Mouse (Mus musculus): ENCODE results near the gene Kdm6b.

Kdm6b gene

GRCm38 (mm10) chr11:69413221-69414181 lies at the start of gene Kdm6b:
TSS of gene Kdm6b (minus strand) at chr11:69413675.
- no peak for DNase-seq

DNA sequence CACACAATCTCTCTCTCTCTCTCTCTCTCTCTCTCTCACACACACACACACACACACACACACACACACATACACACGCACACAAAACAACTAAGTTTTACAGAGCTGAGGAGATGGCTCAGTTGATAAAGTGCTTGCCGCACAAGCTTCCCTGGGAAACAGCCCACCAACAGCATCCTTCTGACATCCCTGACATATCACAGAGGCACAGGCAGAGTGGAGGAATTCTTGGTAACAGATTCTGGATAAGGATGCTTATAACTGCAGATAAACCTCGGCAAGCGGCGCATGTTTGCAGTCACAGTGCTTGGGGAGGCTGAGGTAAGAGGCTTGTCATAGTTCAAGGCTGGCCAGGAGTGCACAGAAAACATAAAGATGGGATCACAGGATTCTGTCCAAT lies 48.1 kb upstream of the Kdm6b start:
- DNase-seq: no peak

GRCm38 (mm10) chr11:69459883-69460282 lies 46.4 kb upstream of the Kdm6b start:
- DNase-seq: no peak

DNA sequence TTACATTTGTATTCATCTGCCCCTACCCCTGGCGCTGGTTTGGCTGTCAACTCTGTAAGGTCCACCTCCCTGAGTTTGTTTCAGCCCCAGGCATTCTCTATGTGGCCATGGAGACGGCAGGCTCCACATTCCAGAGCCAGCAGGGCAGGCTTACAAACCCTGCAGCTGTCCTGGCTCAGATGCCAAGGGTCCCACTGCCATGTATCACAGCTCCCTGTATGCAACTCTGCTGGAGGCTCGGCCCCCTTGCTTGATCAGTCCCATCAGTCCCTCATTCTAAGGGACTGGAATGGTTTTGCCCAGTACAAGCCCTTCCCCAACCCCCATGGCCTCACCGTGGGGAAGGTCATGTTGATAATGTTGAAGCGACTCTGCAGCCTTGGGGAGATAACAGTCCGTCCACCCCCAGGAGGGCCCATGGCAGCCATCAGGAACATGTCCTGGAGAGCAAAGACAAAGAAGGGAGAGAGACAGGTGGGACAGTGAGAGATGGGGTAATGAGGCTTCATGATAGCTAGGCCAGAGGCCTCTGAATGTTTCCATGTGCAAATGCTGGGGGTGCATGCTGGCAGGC lies 43.6 kb upstream of the Kdm6b start:
- no peak for DNase-seq

DNA sequence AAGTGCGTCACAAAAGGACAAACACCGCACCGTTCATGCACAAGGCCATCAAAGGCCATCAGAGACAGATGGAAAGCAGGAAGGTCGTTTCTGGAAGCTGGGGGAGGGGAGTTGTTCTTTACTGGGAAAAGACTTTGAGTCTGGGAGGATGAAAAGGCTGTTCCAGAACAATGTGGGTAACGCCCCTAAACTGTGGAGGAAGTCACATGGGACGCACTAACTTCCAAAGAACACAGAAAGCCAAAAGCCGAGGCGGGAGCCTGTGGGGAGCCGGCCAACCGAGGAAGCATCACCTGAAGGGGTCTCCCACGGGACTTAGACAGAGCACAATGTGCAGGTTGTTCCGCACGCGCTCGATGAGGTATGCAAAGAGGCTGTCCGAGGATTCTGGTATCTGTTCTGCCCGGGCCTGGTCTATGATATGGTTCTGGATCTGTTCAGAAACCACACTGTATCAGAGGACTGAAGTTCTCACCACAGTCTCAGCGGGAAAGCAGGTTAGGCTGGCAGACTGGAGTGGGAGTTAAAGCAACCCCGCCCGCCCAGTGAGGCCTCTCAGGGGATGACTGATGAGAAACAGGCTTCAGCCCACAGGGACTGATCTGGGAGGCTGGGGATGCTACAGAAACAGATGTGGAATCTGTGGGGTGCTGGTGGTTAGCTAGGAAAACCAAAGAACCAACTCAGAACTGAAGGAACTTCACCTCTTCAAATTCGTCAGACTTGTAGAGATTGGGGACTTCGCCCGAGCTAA lies 38.8 kb upstream of the Kdm6b start:
- peak; percentile 23 for DNase-seq

- DNase-seq: no peak
Measured at GRCm38 (mm10) chr11:69447299-69447698, 33.8 kb upstream of the Kdm6b start.

DNA sequence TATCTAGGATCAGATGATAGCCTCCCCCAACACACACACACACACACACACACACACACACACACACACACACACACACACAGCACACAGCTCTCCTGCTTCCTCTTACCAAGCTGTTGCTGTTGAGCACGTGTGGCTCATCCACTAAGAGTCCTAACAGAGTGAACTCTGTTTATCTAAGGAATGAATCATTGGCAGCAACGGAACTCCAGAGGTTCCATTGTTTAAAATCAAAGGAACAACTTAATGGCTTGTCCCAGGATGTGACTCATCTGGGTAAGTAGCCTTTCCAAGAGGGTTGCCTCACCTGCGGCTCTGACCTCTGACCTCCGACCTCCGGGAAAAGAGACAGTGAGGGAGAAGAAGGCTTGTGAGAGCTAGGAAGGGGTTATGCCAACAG lies 29.9 kb upstream of the Kdm6b start:
- no peak for DNase-seq

GRCm38 (mm10) chr11:69437291-69437690 lies 23.8 kb upstream of the Kdm6b start:
- no peak for DNase-seq

DNA sequence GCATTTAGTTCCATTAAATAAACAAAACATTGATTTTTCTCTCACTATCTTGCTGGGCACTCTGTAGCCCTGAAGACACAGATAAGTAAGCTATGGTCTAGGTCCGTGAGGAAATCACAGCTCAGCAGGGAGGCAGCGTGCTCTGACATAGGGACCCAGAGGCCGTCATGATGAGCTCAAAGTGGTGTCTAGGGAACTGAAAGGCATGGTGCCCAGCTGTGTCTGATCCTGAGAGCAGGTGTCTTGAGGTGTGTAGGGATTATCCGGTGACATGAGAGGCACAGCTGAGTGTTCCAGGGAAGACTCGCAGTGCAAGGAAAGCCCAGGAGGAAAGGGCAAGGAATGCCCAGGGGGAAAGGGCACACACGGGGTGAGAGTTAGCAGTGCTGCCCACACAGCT lies 19.7 kb upstream of the Kdm6b start:
- no peak for DNase-seq

GRCm38 (mm10) chr11:69432640-69432982 lies 19.1 kb upstream of the Kdm6b start:
- no peak for DNase-seq

DNA sequence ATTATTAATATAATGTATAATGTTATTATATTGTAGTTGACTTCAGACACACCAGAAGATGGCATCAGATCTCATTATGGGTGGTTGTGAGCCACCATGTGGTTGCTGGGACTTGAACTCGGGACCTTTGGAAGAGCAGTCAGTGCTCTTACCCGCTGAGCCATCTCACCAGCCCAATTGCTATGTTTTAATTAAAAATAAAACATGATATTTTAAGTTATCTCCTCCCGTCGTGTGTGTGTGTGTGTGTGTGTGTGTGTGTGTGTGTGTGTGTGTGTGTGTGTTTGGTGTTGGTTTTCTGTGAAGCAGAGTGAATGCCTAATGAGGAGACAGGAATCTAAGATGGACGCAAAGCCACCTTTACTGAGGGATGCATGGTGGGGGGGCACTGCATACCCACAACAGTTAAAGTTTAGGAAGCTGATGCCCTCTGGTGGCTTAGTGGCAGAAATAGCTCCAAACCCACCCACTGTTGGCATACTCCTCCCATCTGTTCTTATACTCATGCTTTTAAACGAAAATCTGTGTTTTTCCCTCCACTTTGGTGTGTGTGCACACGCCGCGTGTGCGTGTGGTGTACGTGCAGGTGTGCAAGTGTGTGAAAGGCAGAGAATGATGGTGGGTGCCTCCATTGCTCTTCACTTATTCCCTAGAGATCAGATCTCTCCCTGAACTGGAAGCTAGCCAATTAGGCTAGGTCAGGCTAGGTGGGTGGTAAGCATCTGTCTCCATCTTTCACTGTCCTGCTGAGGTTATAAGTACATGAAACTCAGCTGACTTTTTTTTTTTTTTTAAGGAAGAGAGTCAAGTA lies 18.6 kb upstream of the Kdm6b start:
- DNase-seq: peak; percentile 81

- DNase-seq: no peak
Measured at GRCm38 (mm10) chr11:69430631-69431030, 17.2 kb upstream of the Kdm6b start.

DNA sequence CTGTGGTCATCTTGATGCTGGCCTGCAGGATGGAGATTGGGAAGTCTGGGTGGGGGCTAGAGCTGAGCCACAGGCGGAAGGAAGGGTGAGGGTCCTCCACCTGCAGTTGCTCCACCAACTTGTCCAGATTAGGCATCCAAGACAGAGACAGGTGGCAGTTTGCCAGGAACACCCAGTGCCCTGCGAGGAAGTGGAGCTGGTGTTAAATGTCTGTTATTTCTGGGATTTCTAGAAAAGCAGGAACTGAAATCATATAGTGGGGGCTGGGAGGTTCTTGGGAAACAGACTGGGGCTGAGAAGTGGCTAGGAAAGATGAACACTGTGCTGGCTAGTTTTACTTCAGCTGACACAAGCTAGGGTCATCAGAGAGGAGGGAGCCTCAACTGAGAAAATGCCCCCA lies 15.8 kb upstream of the Kdm6b start:
- no peak for DNase-seq

GRCm38 (mm10) chr11:69428751-69429150 lies 15.3 kb upstream of the Kdm6b start:
- DNase-seq: no peak

- no peak for DNase-seq
Measured at GRCm38 (mm10) chr11:69426246-69426645, 12.8 kb upstream of the Kdm6b start.

GRCm38 (mm10) chr11:69423885-69424284 lies 10.4 kb upstream of the Kdm6b start:
- DNase-seq: no peak

DNA sequence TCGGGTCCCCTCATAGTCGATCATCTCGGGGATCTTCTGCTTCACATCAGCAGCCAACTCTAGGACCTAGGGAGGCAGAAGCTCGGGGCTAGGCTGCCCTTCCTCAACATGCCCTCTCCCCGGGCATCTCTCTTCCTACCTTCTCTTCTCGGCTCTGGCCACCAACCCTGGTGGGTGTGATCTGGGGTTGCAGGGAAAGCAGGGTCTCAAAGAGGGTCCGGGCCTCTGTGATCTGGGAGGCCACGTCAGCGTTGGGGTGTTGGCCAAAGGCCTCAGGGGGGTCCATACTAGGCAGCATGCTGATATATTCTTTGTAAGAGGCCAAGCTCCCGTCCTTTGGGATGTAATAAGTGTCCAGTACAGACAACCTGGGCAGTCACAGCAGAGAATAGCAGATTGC lies 9.4 kb upstream of the Kdm6b start:
- no peak for DNase-seq

DNA sequence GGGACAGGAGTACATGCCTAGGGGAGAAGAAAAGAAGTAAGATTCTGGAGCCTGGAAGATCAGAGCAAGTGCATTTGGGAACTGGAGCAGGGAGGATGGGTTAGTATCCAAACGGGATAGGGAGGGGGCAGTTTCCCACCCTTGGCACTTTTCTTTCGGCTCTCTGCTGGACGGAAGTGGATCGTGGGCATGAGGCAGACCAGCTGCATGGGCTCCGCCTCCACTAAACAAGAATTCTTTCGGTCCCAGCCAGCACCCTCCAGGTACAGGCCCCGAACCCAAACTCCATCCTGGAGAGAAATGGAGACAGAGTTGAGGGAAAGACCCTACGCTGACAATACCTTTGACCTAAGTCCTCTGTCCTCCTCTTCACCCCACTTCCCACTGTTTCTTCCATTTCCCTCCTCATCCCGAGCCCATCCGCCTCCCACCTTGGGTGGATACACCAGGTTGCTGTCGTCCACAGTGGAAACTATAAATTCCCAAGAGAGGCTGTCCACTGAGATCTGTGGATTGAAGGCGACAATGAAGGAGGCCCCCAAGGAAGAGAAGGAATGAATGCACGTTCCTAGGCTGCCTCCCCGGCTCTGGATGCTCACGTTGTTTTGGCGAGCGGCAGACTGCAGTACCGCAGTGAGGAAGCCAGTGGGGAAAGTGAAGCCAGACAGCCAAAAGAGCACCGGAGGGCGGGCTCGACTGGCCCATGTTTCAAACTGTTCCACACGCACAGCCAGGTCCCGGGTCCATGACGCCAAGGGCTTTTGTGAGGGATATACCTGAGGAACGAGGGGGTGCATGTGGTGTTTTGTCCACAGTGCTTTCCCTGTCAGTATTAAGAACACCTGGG lies 7.9 kb upstream of the Kdm6b start:
- DNase-seq: no peak

DNA sequence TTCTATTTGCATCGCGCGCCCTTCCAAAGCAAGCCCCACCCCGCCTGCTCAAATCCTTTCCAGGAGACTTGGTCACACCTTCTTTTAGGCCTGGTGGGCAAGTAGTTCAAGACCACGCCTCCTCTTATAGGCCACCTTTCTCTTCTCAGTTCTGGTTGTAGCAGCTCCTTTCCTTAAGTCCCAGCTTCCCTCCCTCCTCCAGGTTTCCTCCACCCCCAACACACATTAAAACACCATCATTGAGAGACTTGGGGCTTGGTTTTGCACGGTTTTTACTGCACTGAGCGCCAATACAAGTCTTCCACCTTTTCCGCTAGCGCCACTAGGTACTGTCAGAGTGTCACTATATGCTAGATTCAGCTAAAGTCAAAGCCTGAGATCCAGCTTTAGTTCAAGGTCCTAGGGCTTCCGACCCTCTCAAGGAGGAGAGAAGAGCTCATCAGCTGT lies 7.1 kb upstream of the Kdm6b start:
- DNase-seq: no peak

DNA sequence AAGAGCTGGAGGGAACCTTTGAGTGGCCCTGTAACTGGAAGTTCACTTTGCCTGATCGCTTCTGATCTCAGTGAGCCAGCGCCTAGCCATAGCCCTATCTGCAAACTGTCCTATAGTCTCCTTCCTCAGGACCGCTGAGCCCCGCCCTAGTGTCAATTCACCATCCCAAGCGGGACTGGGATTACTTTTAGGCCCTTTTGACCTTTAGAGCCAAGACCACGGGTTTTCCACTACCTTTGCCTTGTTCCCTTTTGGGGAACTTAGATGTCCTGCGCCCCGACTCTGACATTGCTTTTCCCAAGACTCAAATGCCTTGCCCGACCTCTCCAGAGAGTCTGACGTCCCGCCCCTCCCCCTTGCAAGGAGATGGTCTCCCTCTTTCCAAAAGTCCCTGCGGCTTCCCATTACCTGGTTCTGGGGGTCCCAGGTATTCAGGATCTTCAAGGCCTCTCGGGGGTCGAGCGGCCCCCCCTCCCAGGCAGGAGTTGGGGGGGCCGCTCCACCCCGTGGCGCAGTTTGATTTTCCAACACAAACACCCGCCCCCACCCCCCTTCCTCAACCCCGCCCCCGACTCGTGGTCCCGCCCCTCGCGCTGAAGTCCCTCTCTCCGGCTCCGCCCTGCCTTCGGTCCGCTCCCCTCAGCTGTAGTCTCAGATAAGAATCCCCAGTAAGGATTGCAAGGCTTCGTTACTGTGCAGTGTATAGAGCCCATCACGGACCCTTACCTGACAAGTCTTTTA lies 6.5 kb upstream of the Kdm6b start:
- DNase-seq: no peak

- DNase-seq: no peak
Measured at GRCm38 (mm10) chr11:69419443-69419812, 6.0 kb upstream of the Kdm6b start.
